Mouse (Mus musculus) megakaryocyte, embryonic 14.5 days (primary cell): ENCODE measurements around the gene G6pc.

Experiments used
- FLI1 ChIP-seq: IDR thresholded peaks from 2 replicates; pipeline ENCODE4 v1.6.1; 2012; ENCODE audit warnings: low read length, inconsistent platforms, mixed read lengths
- GATA1 ChIP-seq: IDR thresholded peaks from 3 replicates; pipeline ENCODE4 v1.6.1; 2012; ENCODE audit warnings: mixed read lengths, low read length, inconsistent platforms, borderline replicate concordance

GRCm38 (mm10) chr11:101335685-101336084 lies 31.7 kb upstream of the G6pc start:
- no peak for TF ChIP-seq GATA1
- no peak for TF ChIP-seq FLI1
